Mouse (Mus musculus): ENCODE results near the gene Lfng. TPM values are rescaled to one million over a fixed set of nuclear protein-coding genes. Genes with fewer than 3 reads are reported as not detected.

Gene Lfng
- polyA plus RNA-seq, 1 experiment from 2014 or later: 3.3 TPM

DNA sequence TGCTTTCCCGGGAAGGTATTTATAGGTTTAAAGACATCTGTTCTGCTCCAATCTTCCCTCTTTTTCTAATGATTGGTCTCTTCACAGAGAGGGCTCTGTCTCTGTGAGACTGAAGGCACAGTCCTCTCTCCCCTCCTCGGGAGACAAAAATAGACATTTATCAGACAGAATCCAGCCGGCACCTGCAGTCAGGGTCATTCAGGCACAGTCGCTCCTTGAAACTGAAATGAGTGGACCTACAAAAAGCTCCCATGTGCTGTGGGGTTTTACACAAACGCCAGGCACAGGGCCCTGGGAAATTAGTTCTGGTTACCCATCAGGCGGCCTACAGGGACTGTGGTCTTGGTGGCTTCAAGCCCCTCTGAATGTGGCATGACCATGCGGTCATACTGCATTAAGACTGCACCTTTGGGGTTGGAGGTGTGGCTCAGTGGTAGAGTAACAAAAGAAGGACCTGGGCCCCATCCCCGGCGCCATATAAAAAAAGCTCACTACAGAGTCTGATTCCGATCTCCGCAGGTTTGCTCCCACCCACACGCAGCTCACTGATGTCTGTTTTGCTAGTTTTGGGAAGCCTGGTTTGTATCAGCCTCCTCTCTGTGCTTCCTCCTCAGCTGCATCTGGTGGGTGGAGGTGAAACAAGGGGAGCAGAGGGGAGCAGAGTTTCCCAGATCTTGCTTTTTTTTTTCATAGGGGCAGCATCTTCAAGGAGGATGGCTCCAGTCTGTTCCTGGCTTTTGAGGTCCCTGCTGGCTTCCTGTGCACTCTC lies 54.9 kb downstream of the Lfng start:
- WGBS (ENCODE audit: insufficient replicate concordance): 47% methylated on average over 12 of the region's 12 CpGs
- H3K27ac ChIP-seq (ENCODE audit: low read depth, low read length): peak overlapping the region; percentile 62
- H3K9ac ChIP-seq (ENCODE audit: low read depth, low read length): peak overlapping the region; percentile 35
- H3K4me1 ChIP-seq (ENCODE audit: control insufficient read depth, insufficient read depth, low read length): peaks cover 22% of the 10 kb centered on the region
- H3K9me3 ChIP-seq (replicated peaks; ENCODE audit: control insufficient read depth, low read length): no peaks in the 10 kb centered on the region
- no peak overlapping the region for H3K4me3 ChIP-seq (ENCODE audit: low read depth, low read length)
- ATAC-seq (replicated peaks; ENCODE audit: insufficient number of reproducible peaks, low FRiP score, low TSS enrichment): no peak
- no peaks in the 10 kb centered on the region for H3K36me3 ChIP-seq (ENCODE audit: control insufficient read depth, insufficient read depth, low read length)
- H3K27me3 ChIP-seq (ENCODE audit: control insufficient read depth, insufficient read depth, low read length): no peaks in the 10 kb centered on the region
- peak overlapping the region; percentile 1 for H3K4me2 ChIP-seq

GRCm38 (mm10) chr5:140662741-140663592 lies 55.8 kb downstream of the Lfng start:
- Histone ChIP-seq H3K9ac (ENCODE audit: low read depth, low read length) (no peak overlapping the region), H3K27me3 (ENCODE audit: control insufficient read depth, insufficient read depth, low read length) (no peaks in the 10 kb centered on the region), H3K4me3 (ENCODE audit: low read depth, low read length) (no peak overlapping the region), H3K27ac (ENCODE audit: low read depth, low read length) (no peak overlapping the region; the same call in 1 of the 2 replicates), H3K9me3 (replicated peaks; ENCODE audit: control insufficient read depth, low read length) (no peaks in the 10 kb centered on the region), H3K4me1 (ENCODE audit: control insufficient read depth, insufficient read depth, low read length) (peaks cover 22% of the 10 kb centered on the region), H3K4me2 (no peak overlapping the region; the same call in 1 of the 2 replicates), H3K36me3 (ENCODE audit: control insufficient read depth, insufficient read depth, low read length) (no peaks in the 10 kb centered on the region)
- no peak for ATAC-seq (replicated peaks; ENCODE audit: insufficient number of reproducible peaks, low FRiP score, low TSS enrichment)
- 52% methylated on average over 17 of the region's 17 CpGs for WGBS (ENCODE audit: insufficient replicate concordance)

DNA sequence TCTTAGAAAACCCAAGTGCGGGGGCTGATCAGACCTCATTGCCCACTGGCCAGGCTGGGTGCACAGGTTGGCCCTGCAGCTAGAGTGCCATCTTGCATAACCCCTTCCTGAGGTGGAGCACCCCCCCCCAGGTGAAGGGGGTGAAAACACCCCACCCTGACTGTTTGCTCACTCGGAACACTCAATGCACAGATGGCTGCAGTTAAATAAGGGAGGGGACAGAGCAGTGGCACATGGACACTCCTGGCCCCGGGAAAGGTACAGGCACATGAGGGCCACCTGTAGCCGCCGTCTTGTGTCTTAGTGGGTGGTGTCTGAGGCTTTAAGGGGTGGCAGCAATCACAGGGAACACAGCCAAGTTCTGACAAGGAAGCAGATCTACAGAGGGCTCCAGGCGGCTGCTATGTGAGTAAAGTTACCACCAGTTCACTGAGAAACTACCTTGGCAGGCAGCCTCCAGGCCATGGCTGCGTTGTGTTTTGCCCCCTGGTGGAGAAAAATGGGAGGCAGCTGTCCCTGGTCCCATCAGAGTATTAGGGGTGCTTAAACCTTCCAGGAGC lies 56.6 kb downstream of the Lfng start:
- H3K9me3 ChIP-seq (replicated peaks; ENCODE audit: control insufficient read depth, low read length): peaks cover 2% of the 10 kb centered on the region
- peaks cover 22% of the 10 kb centered on the region for H3K4me1 ChIP-seq (ENCODE audit: control insufficient read depth, insufficient read depth, low read length)
- 52% methylated on average over 7 of the region's 7 CpGs for WGBS (ENCODE audit: insufficient replicate concordance)
- H3K27ac ChIP-seq (ENCODE audit: low read depth, low read length): no peak overlapping the region
- peaks cover 2% of the 10 kb centered on the region for H3K36me3 ChIP-seq (ENCODE audit: control insufficient read depth, insufficient read depth, low read length)
- H3K4me2 ChIP-seq: no peak overlapping the region
- H3K27me3 ChIP-seq (ENCODE audit: control insufficient read depth, insufficient read depth, low read length): no peaks in the 10 kb centered on the region
- ATAC-seq (replicated peaks; ENCODE audit: insufficient number of reproducible peaks, low FRiP score, low TSS enrichment): no peak
- no peak overlapping the region for H3K4me3 ChIP-seq (ENCODE audit: low read depth, low read length)
- no peak overlapping the region for H3K9ac ChIP-seq (ENCODE audit: low read depth, low read length)

Other genes with a start within 250 kb of the Lfng start
- 8.8 and 9.8 TPM in 2 replicates for gene Snx8, start 218.1 kb upstream of the Lfng start, polyA plus RNA-seq (2014; fragmentation: Nextera tagmentation; extraction: Ambion mirVana)
- gene Eif3b, start 188.0 kb upstream of the Lfng start, polyA plus RNA-seq (2014; fragmentation: Nextera tagmentation; extraction: Ambion mirVana): 114 and 122 TPM in 2 replicates
- not detected in 2 replicates for gene Gm4869, start 161.7 kb upstream of the Lfng start, polyA plus RNA-seq (2014; fragmentation: Nextera tagmentation; extraction: Ambion mirVana)
- 17.4 and 20.2 TPM in 2 replicates for gene Chst12, start 101.8 kb upstream of the Lfng start, polyA plus RNA-seq (2014; fragmentation: Nextera tagmentation; extraction: Ambion mirVana)
- gene Grifin, start 42.2 kb upstream of the Lfng start, polyA plus RNA-seq (2014; fragmentation: Nextera tagmentation; extraction: Ambion mirVana): 0.74 TPM in 1 of 2 replicates, not detected in the other
- 26.7 and 28.8 TPM in 2 replicates for gene Ttyh3, start 41.7 kb downstream of the Lfng start, polyA plus RNA-seq (2014; fragmentation: Nextera tagmentation; extraction: Ambion mirVana)
- gene Iqce, start 95.1 kb downstream of the Lfng start, polyA plus RNA-seq (2014; fragmentation: Nextera tagmentation; extraction: Ambion mirVana): 8.1 and 10.7 TPM in 2 replicates
- gene Brat1, start 97.7 kb downstream of the Lfng start, polyA plus RNA-seq (2014; fragmentation: Nextera tagmentation; extraction: Ambion mirVana): 9.0 and 9.8 TPM in 2 replicates
- 0.21 and 0.69 TPM in 2 replicates for gene Amz1, start 116.8 kb downstream of the Lfng start, polyA plus RNA-seq (2014; fragmentation: Nextera tagmentation; extraction: Ambion mirVana)
- 33.1 and 34.0 TPM in 2 replicates for gene Gna12, start 223.1 kb downstream of the Lfng start, polyA plus RNA-seq (2014; fragmentation: Nextera tagmentation; extraction: Ambion mirVana)